Mouse (Mus musculus) left cerebral cortex, adult 18-20 months (tissue): ENCODE data around the gene Cfap77. TPM values are rescaled to one million over a fixed set of nuclear protein-coding genes. Genes with fewer than 3 reads are reported as not detected.

Experiments
- DNase-seq, 2 experiments: peaks; one replicate each; pipeline ENCODE4 v3.0.0; 2021 to 2022; ENCODE audit warnings: low spot score in 2 of 2, mixed read lengths in 1 of 2
- total RNA-seq, 2 experiments: library from RNA; stranded (reverse); gene quantifications; 2 replicates each; pipeline ENCODE4 v1.2.3; 2021

Cfap77 gene
- total RNA-seq, 2 experiments from 2014 or later, result not detected

- DNase-seq, result no peak
These were observed 109.5 kb downstream of the Cfap77 start for GRCm38 (mm10) chr2:28945388-28945787.

- no peak for DNase-seq
These were observed 111.0 kb downstream of the Cfap77 start for GRCm38 (mm10) chr2:28943666-28944516.

GRCm38 (mm10) chr2:28938997-28939396, 115.9 kb downstream of the Cfap77 start:
- no peak for DNase-seq

GRCm38 (mm10) chr2:28930571-28930970, 124.3 kb downstream of the Cfap77 start:
- DNase-seq, result no peak

GRCm38 (mm10) chr2:28923912-28924311, 131.0 kb downstream of the Cfap77 start:
- peak; percentile 65 to 80 for DNase-seq

- no peak for DNase-seq
These were observed 135.9 kb downstream of the Cfap77 start for GRCm38 (mm10) chr2:28919001-28919400.

GRCm38 (mm10) chr2:28917518-28918361, 137.1 kb downstream of the Cfap77 start:
- no peak for DNase-seq

- DNase-seq, result no peak
These were observed 137.7 kb downstream of the Cfap77 start for GRCm38 (mm10) chr2:28917156-28917517.

GRCm38 (mm10) chr2:28916513-28916865, 138.4 kb downstream of the Cfap77 start, which contains the start of gene Barhl1:
Gene Barhl1, minus strand, starts transcription at chr2:28916668.
- DNase-seq, result no peak

- no peak for DNase-seq
These were observed 138.9 kb downstream of the Cfap77 start for GRCm38 (mm10) chr2:28915768-28916512.

GRCm38 (mm10) chr2:28915104-28915738, 139.6 kb downstream of the Cfap77 start:
- no peak for DNase-seq

GRCm38 (mm10) chr2:28914121-28914520, 140.7 kb downstream of the Cfap77 start:
- no peak for DNase-seq

GRCm38 (mm10) chr2:28912961-28913360, 141.9 kb downstream of the Cfap77 start:
- DNase-seq, result no peak

GRCm38 (mm10) chr2:28912039-28912700, 142.7 kb downstream of the Cfap77 start:
- DNase-seq, result no peak

- no peak for DNase-seq
These were observed 143.4 kb downstream of the Cfap77 start for GRCm38 (mm10) chr2:28911331-28912038.

GRCm38 (mm10) chr2:28910877-28911276, 144.0 kb downstream of the Cfap77 start:
- DNase-seq, result no peak

- DNase-seq, result no peak
These were observed 144.8 kb downstream of the Cfap77 start for GRCm38 (mm10) chr2:28909818-28910710.

GRCm38 (mm10) chr2:28909186-28909817, 145.6 kb downstream of the Cfap77 start:
- no peak for DNase-seq
